Mouse (Mus musculus) right cerebral cortex, postnatal 14 days (tissue): Measurements from ENCODE around the gene 4930432M17Rik.

Source experiments
- DNase-seq: peaks from one replicate; pipeline ENCODE4 v3.0.0; 2022

4930432M17Rik gene

DNA sequence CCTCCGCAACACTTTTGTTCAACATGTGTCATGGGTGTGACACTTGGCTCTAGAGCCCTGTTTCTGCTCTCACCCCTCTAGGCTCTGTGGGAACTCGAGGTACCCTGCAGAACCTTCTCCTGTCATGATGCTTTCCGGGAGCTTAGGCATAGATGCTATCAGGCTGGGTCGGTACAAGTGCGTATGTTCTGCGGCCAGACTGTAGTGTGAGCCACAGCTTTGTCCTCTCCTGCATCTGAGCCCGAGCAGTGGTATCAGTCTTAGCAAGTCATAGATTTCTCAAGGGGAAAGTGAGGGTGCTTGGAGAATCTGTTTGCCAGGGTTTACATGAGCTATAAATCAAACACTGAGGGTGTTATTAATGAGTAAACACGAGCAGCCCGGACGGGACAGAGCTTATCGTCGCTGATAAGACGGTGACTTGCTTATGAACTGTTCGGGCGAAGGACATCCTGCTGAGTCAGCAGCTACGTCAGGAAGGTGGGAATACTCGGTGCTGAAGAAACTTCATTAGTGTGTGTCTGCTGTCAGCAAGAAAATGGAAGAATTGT, 42.7 kb downstream of the 4930432M17Rik start:
- DNase-seq = no peak

DNA sequence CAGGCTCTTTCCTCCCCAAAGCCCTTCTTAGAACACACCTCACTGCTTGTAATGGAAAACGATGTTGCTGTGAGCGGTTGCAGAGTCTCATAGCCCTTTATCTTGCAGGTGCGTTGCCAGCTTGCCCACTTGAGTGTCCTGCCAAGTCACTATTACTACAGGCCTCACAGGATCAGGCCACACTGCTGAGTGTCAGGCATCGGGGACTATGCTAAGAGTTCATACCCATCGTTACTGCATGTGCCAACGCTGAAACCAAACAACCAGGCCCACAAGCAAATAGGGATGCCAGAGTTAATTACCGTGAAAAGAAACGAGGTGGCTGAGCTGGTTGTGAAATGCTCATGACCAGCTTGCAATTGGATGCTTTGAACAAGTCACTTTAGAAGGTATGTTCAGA, 43.3 kb downstream of the 4930432M17Rik start:
- no peak for DNase-seq

DNA sequence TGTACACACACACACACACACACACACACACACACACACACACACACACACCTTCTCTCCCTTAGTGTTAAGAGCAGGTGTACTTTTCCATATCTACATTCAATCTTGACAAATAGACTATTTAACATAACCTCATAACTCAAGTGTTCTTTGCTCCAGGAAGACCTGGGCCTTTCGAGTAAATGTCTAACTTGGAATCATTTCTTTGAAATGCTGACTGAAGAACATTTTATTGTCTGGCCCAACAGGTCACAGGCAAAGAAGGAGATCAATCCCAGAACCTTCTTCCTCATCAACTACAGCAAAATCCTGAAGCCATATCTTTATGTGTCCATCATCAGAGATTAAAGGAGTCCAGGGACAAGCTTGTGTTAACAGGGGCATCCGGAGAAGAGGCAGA, 43.9 kb downstream of the 4930432M17Rik start:
- no peak for DNase-seq

DNA sequence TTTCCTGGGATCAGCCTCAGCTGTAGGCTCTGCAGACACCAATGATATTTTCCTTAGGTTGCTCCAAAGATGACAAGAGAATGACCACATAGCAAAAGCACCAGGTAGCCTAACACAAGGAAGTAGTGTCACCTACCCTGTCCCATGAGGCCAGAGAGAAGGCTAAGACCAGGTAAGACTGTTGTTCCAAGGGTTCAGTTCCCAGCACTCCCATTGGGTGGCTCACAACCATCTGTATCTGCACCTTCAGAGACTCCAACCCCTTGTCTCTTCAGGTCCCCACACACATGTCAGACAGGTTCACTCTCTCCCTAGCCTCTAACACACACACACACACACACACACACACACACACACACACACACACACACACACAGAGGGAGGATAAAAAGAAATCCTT, 44.8 kb downstream of the 4930432M17Rik start:
- no peak for DNase-seq

DNA sequence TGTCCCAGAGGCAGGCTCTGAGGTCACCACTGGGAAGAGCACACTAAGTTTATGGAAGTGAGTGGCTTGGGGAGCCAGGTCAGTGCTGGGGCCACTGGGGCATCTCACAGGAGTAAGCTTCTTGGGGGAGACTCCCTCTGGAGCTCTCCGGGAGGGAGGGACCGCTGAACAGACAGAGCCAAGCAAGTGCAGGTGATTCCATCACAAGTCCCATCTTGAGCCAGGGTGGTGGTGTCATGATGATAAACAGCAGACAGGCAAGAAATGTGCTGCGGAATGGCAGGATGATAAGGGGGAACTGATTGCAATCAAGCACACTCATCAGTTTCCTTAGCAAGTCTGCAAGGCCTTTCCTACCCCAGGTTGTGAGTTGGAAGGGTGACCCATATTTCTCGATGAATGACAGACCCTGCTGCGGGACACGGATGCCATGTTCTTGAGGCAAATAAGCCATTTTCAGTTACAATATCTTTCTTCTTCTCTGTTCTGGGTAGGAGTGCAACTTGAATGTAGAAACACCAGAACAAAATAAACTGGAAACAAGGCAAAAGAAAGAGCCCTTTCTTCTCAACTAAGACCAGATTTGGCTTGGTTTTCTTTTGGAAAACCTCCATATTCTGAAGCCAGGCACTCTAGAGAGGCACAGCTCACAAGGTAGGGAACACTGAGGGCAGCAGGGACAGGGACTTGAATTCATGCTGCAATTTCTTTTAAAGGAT, 45.3 kb downstream of the 4930432M17Rik start:
- no peak for DNase-seq

DNA sequence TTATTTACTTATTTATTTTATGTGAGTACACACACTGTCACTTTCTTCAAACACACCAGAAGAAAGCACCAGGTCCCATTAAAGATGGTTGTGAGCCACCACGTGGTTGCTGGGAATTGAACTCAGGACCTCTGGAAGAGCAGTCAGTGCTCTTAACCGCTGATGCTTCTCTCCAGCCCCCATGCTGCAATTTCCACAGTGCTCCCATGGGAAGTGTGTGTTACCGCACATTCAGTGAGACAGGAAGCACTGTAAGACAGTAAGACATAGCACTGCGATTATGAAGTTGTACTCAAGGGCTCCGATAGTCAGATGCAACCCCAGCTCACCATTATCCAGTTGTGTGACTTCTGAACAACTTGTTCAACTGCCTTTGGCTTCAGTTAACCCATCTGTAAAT, 45.9 kb downstream of the 4930432M17Rik start:
- no peak for DNase-seq

DNA sequence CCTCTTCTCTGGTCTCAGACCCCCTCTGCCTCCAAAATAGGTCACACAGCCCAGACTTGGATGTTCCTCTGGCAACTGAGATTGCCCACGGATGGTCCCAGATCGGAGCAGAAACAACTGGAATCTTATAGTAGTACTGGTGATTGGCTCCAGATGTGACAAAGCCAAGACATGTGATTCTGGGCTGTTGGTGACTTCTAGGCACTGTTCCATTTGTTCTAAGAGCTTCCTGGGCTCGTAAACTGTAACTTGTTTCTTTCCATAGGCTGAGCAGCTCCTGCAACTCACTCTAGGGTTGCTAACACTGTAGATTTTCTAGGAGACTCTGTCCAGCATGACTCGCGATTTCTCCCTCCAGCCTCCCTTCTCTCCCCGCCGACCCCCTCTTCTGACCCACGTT, 48.1 kb downstream of the 4930432M17Rik start:
- DNase-seq = no peak

DNA sequence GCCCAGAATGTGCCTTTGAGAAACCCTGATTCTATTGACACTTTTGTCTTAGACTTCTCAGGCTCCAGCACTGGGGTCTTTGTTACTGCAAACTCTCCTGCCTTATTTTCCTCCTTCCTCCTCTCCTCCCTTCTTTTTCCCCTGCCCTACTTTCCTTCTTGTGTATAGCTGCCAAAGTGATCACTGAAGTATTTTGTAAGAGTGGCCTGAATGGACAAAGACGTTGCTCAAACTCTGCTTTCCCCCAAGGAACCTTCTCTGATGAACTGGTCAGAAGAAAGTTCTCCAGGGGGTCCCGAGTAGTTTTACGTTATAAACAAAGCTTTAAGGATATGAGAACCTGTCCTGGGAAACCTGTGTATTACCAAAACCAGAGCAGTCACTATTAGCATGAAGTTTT, 49.1 kb downstream of the 4930432M17Rik start:
- no peak for DNase-seq

DNA sequence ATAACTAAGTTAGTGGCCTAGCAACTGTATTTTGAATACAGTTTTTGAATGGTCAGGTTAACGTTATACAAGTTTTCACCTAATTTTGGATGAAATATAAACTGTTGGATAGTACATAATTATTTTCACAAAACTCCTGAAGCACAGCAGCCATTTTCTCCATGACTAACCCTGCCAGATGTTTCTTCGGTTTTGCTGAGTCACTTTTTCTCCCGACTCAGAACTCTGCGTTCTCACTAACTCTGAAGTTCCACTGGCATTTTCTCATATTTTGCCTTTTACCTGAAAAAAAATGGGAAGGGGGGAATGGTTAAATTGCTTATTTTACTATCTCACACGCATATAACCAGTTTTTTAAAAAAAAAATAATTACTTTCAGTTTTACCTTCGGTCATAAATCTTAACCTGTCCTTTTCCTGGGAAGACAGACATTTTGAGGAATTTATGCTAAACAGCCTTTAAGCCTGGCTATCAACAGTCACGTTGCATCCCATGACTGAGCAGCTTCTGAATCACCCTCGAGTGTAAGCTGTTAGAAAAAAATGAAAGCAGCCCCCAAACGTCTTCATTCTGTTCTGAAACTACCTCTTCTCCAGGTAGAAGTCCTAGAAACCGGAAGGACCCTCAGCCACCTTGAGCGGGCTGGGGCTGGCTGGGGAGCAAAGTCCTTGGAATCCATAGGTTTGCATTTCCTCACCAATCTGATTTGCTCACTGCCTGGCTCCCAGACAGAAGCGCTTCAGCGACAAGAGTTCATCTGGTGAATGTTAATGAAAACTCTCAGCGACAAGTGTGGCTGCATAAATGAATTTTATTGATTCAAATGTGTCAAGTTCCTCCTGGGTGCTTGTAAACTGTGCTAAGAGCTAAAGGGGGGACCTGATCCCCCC, 50.5 kb downstream of the 4930432M17Rik start:
- no peak for DNase-seq

DNA sequence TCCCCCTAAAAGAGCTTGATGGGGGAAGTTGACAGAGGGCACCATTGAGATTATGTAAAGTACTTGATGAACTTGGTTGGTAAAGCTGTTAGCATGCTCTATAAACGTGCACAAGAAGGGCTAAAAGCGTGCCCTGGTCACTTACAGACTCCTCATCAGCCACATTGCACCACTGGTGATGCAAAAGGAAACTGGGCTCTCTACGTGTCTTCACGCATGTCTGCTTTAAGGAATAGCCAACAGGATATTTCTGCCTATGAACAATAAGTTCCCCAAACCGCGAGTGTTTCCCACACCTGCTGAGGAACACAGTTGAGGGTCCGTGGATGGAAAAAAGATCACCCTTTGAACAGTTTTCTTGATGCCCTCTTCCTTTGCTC, 51.1 kb downstream of the 4930432M17Rik start:
- no peak for DNase-seq

DNA sequence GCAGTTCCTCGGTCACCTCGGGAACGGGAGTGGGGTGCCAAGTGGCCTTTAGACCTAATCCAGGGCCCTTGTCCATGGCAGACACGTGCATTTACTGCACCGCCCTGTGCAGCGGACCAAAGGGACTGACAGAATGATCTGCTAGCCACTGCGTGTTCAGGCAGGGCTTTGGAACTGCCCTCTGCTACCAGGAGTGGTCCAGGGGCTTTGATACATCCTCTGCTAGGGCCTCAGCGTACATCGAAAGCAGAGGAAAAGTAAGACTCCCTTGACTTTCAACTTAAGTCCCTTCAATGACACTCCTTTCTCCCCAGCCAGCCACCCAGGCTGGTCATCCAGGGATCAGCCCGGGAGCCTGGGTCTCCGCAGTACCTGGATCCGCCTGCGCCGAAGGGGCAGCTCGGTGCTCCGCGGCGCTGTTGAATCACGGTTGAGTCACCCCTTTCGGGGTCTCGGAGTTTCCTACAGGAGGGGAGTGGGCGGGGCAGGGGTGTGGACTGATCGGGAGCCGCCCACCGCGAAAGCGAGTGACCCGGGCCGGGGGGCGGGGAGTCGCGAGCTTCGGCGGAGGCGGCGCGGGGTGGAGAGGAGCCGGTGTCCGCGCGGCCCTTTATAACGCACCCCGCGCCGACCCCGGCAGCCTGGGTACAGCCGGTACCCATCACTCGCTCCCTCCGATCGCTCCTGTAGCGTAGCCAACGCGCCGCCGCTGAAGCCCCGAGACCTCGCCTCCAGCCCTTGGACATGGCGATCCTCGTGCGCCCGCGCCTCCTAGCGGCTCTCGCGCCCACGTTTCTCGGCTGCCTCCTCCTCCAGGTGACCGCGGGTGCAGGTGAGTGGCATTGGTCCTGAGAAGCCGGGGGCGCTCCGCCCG, 52.6 kb downstream of the 4930432M17Rik start, which contains the start of gene F3:
Gene F3, plus strand, starts transcription at position 567 of the 874 bp plus-strand sequence.
- DNase-seq = peak; percentile 73

DNA sequence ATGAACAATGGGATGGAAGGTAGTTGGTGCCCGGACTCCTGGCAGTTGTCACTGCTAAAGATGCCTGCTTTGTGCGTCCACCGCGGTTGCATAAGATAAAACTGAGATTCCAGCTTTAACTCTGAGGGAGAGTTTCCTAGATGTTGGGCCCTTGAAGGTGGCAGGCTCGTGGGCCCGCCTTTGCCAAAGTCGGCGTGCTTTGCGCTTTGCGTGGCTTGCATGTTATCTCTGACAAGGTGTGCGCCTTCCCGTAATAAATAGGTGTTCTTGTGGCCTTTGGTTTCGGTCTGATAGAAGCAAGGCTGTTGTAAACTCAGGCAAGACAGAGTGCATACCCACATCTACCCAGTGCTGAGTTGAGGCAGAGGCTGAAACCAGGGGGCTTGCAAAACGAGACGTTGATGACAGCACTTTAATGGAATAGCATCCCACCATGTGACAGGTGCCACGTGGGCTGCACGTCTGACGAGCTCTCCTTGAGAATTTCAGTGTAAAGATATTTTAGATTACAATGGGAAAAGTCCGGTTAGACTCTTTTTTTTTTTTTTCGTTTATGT, 53.5 kb downstream of the 4930432M17Rik start:
- no peak for DNase-seq

DNA sequence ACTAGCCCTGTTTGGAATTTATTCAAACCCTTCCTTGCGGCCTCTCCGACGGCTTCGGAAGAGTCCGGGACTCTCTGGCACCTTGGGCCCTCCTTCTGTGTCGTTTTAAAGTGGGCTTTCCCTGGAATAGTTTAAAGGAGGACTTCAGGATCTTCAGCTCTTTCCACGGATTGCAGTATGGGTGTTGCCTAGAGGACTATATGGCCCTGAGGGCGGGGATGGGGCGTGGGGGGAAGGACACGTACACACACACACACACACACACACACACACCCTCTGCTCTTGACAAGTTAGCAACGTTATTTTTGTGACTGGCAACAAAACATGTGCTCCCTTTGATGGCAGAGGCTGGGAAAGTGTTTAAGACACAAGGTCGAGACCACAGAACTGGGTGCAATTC, 54.0 kb downstream of the 4930432M17Rik start:
- DNase-seq = no peak

DNA sequence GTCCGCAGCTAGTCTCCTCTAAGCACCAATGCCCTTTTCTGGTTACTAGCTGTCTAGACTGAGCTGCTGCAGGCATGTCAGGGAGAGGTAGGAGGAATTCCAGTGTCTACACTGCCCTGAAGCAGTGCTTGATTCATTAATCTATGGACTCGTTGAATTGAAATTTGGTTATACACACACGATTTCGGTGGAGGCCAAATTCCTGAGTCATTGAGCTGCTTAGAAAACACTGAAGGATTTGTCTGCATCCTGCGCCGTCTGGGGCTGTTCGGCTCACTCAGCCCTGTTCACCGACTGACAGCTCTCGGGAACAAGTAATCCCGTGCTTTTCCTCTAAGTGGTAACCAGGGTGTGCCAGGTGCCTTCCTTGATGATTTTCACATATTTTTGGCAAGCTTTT, 55.1 kb downstream of the 4930432M17Rik start:
- DNase-seq = no peak

DNA sequence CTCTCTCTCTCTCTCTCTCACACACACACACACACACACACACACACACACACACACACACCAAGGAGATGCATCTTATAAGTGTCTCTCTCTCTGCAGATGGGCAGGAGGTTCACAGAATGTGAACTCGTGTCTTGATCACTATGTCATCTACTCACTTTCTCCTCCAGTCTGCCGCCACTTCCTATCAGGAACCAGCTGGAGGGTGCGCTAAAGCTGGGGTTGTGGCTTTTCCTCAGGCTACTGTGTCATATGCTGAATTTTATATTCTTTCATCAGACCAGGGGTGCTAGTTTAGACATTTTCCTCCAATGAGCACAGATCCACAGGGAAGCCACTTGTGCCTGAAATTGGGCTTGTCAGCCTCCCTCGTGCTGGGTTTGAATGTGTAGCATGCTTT, 59.1 kb downstream of the 4930432M17Rik start:
- DNase-seq = no peak
